Mouse (Mus musculus) limb, embryonic 14.5 days (tissue): ENCODE measurements around the gene Sumf1. TPM values are rescaled to one million over a fixed set of nuclear protein-coding genes. Genes with fewer than 3 reads are reported as not detected.

Source experiments
- ATAC-seq: fragments of 200-750 bp; cut with Nextera tagmentation; 2 replicates; pipeline ENCODE4 v1.8.0; 2017; ENCODE audit warnings: low read depth, moderate number of reproducible peaks, moderate TSS enrichment; ENCODE audit not compliant: low FRiP score
- DNase-seq: peaks from one replicate; pipeline ENCODE4 v3.0.0-alpha.2; 2015; ENCODE audit warnings: low spot score
- H3K27ac ChIP-seq: fragments of 300-500 bp; sonication (generic); replicated peaks from 2 replicates; pipeline ENCODE4 v1.5.1; 2014; ENCODE audit warnings: low read depth, mild to moderate bottlenecking, low read length, moderate library complexity, mixed read lengths
- H3K27me3 ChIP-seq: fragments of 300-500 bp; sonication (generic); 2 replicates; pipeline ENCODE4 v1.6.1; 2014; ENCODE audit warnings: low read length, mixed read lengths; ENCODE audit not compliant: control insufficient read depth, insufficient read depth
- H3K36me3 ChIP-seq: fragments of 300-500 bp; sonication (generic); 2 replicates; pipeline ENCODE4 v1.6.1; 2014; ENCODE audit warnings: mild to moderate bottlenecking, low read length, moderate library complexity, mixed read lengths; ENCODE audit not compliant: control insufficient read depth, insufficient read depth
- H3K4me1 ChIP-seq: fragments of 300-500 bp; sonication (generic); 2 replicates; pipeline ENCODE4 v1.6.1; 2014; ENCODE audit warnings: antibody characterized with exemption, low read length, mixed read lengths; ENCODE audit not compliant: control insufficient read depth, insufficient read depth
- H3K4me2 ChIP-seq: fragments of 300-500 bp; sonication (generic); replicated peaks from 2 replicates; pipeline ENCODE4 v1.6.1; 2014; ENCODE audit warnings: low read depth, mild to moderate bottlenecking, low read length, moderate library complexity; ENCODE audit not compliant: severe bottlenecking
- H3K4me3 ChIP-seq: fragments of 300-500 bp; sonication (generic); replicated peaks from 2 replicates; pipeline ENCODE4 v1.5.1; 2014; ENCODE audit warnings: low read length
- H3K9ac ChIP-seq: fragments of 300-500 bp; sonication (generic); 2 replicates; pipeline ENCODE4 v1.6.1; 2014; ENCODE audit warnings: mild to moderate bottlenecking, low read depth, low read length, moderate library complexity; ENCODE audit not compliant: severe bottlenecking
- H3K9me3 ChIP-seq: fragments of 300-500 bp; sonication (generic); 2 replicates; pipeline ENCODE4 v1.6.1; 2016; ENCODE audit warnings: low read length; ENCODE audit not compliant: control insufficient read depth
- POLR2A ChIP-seq: fragments of 200-500 bp; IDR thresholded peaks from 2 replicates; pipeline ENCODE4 v1.8.0; 2012; ENCODE audit warnings: inconsistent platforms, mild to moderate bottlenecking, moderate library complexity, borderline replicate concordance; ENCODE audit not compliant: insufficient read depth, insufficient read length; ENCODE audit errors: extremely low read depth
- WGBS: fragments of 180-500 bp; shearing (Covaris S2); extraction: QIAGEN DNeasy Blood & Tissue Kit; methylation state at CpG from one replicate; pipeline ENCODE4 v1.1.7; 2014; 5-methylcytosine and 5-hydroxymethylcytosine counted together
- polyA plus RNA-seq, 2 experiments: library from polyadenylated mRNA; depleted of rRNA in 1 of 2; stranded (reverse) in 1 of 2; unstranded in 1 of 2; fragments of >200 nt; fragmentation: Nextera tagmentation in 1 of 2; extraction: Ambion mirVana in 1 of 2; gene quantifications; 2 replicates each; pipeline versions ENCODE4 v1.2.1 to v1.2.3; 2012 to 2014

The Sumf1 gene
- polyA plus RNA-seq, 2 experiments = 18.8 to 26.7 TPM

DNA sequence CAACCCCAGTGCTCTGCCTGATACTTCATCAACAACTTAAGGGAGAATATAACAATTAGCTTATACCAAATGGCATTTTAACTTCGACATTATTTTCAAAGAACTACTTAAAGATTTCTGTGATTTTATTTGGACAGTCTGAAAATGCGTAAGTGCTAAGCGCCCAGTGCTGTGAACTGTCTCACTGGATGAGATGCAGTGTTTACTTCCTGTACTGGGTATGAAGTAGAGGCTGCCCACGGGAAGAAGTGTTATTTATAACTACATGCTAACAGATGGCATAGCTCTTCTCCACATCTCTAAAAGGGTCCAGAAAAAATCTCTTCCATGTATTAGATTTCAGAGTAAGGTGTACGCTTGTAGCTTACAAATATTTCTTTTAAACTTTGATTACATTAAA, 54.7 kb downstream of the Sumf1 start:
- H3K4me2 ChIP-seq = no peak overlapping the region
- no peaks in the 10 kb centered on the region for H3K36me3 ChIP-seq
- no peak for TF ChIP-seq POLR2A
- H3K9me3 ChIP-seq = no peaks in the 10 kb centered on the region
- H3K27me3 ChIP-seq = no peaks in the 10 kb centered on the region
- ATAC-seq (no peak), DNase-seq (no peak)
- H3K27ac ChIP-seq = no peak overlapping the region
- no peak overlapping the region for H3K9ac ChIP-seq
- no peaks in the 10 kb centered on the region for H3K4me1 ChIP-seq
- 86% methylated on average over 5 of the region's 5 CpGs for WGBS
- no peak overlapping the region for H3K4me3 ChIP-seq

DNA sequence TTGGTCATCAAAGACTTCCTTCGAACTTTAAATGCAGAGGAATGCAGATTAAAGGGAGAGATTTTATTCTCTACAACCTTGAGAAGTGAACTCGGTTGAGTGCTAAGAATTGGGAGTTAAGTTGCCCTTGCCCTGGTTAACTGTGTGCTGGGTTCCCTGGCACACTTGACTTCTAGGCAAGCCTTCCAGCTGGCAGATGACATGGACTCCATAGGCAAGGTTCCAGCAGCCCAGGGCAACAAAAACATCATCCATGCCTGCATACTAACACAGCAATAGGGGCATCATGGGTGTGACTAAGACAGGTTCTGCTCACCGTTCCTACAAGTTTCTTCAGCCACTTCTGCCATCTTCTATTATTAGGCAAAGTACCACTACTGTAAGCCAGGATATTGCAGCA, 58.8 kb downstream of the Sumf1 start:
- no peak for TF ChIP-seq POLR2A
- DNase-seq = no peak
- no peak for ATAC-seq
- Histone ChIP-seq H3K4me3 (no peak overlapping the region), H3K27me3 (no peaks in the 10 kb centered on the region), H3K9ac (no peak overlapping the region), H3K9me3 (no peaks in the 10 kb centered on the region), H3K27ac (no peak overlapping the region), H3K4me1 (no peaks in the 10 kb centered on the region), H3K36me3 (no peaks in the 10 kb centered on the region), H3K4me2 (no peak overlapping the region)
- 86% methylated on average over 3 of the region's 3 CpGs for whole genome bisulfite sequencing

DNA sequence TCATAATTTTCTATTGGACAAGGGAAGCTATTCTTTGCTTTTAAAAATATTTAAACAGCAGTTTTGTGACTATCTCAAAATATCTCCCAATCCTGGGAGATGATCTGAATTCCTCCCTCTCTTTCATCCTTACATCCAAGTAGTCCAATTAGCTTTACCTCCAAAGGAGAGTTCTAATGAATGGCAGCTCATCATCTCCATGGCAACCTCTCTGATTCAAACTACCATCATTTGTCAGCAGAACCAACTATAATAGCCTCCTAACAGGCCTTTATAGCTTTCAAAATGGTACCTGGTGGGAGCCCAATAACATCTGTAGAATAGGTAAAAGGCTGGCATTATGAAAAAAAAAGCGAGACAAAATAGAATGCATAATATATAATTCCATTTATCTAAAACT, 59.9 kb downstream of the Sumf1 start:
- Histone ChIP-seq H3K36me3 (no peaks in the 10 kb centered on the region), H3K4me1 (no peaks in the 10 kb centered on the region), H3K9ac (no peak overlapping the region), H3K27ac (no peak overlapping the region), H3K9me3 (no peaks in the 10 kb centered on the region), H3K27me3 (no peaks in the 10 kb centered on the region), H3K4me2 (no peak overlapping the region), H3K4me3 (no peak overlapping the region)
- WGBS = 88% methylated on average over 1 of the region's 1 CpGs
- DNase-seq (no peak), ATAC-seq (no peak)
- no peak for TF ChIP-seq POLR2A

DNA sequence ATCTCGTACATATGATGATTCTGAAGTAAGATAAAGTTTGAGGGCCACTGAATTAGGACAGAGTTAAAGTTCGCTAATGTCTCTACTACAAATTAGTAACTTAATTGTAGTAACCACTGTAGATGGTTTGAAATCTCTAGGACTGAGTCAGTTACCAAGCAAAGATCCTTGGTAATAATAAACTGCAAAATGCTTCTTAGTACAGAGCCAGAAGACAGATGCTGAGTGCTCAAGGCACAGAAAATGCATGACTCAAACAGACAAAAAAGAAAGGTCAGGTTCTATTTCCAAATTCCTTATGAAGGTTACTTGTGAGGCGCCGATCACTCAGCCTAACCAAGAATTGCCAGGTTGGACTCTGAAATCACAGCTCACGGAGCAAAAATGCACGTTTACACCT, 67.5 kb downstream of the Sumf1 start:
- H3K27ac ChIP-seq = no peak overlapping the region
- H3K4me1 ChIP-seq = no peaks in the 10 kb centered on the region
- H3K4me2 ChIP-seq = no peak overlapping the region
- H3K4me3 ChIP-seq = no peak overlapping the region
- DNase-seq (no peak), ATAC-seq (no peak)
- H3K36me3 ChIP-seq = no peaks in the 10 kb centered on the region
- no peaks in the 10 kb centered on the region for H3K9me3 ChIP-seq
- H3K27me3 ChIP-seq = no peaks in the 10 kb centered on the region
- TF ChIP-seq POLR2A = no peak
- 92% methylated on average over 6 of the region's 6 CpGs for WGBS
- no peak overlapping the region for H3K9ac ChIP-seq

DNA sequence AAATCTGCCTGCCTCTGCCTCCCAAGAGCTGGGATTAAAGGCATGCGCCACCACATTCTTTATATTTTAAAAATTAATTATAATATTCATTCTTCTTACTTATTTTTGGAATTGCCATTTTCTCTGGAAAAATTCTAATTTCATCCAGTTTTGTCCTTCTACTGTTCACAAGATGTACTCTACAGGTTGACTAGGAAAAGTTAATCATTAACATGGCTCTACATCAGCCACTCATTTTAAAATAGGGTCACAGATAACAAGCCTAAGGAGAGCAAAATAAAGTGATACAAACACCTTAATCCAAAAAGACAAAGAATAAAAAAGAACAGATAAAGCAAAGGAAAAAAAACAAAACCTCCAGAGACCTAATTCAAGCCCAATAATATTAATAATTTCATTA, 70.4 kb downstream of the Sumf1 start:
- Histone ChIP-seq H3K27ac (no peak overlapping the region), H3K27me3 (no peaks in the 10 kb centered on the region), H3K9me3 (no peaks in the 10 kb centered on the region), H3K9ac (no peak overlapping the region), H3K4me1 (no peaks in the 10 kb centered on the region), H3K4me2 (no peak overlapping the region), H3K36me3 (no peaks in the 10 kb centered on the region), H3K4me3 (no peak overlapping the region)
- ATAC-seq (no peak), DNase-seq (no peak)
- WGBS = 91% methylated on average over 1 of the region's 1 CpGs
- no peak for TF ChIP-seq POLR2A

DNA sequence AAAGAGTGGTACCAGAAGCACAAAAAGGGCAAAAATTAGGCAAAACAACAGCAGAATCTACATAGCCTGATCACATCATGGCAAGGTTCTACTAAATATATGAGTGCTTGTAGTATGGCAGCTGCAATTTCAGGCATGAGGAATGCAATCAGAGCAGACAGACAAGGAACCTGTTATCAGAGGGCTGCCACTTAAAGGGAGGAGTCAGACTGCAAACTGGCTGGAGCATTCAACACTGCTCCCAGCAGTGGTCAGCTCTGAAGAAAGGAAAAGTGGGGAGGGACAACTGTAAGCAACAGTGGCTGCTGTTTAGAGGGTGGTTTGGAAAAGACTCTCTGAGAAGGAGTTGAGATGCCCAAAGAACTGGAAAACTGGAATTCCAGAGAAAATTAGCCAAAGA, 73.7 kb downstream of the Sumf1 start:
- Histone ChIP-seq H3K4me2 (no peak overlapping the region), H3K4me1 (no peaks in the 10 kb centered on the region), H3K27me3 (no peaks in the 10 kb centered on the region), H3K27ac (no peak overlapping the region), H3K4me3 (no peak overlapping the region), H3K36me3 (0 out of 2 replicates have a peak, but pooled peaks cover 3% of the 10 kb centered on the region), H3K9me3 (no peaks in the 10 kb centered on the region), H3K9ac (no peak overlapping the region)
- DNase-seq (no peak), ATAC-seq (no peak)
- no peak for TF ChIP-seq POLR2A
